Mouse (Mus musculus) ES-E14 (cell line): ENCODE measurements around the gene Amt. TPM values are rescaled to one million over a fixed set of nuclear protein-coding genes. Genes with fewer than 3 reads are reported as not detected.

Experiments
- DNase-seq: peaks from one replicate; pipeline ENCODE4 v3.0.0-alpha.2; 2013; ENCODE audit warnings: low read depth, low spot score
- H3K27ac ChIP-seq: 2 replicates; pipeline ENCODE4 v1.5.1; 2012; ENCODE audit warnings: low read depth, mild to moderate bottlenecking, low read length, moderate library complexity, mixed read lengths; ENCODE audit not compliant: poor library complexity, insufficient read depth, severe bottlenecking
- H3K36me3 ChIP-seq: 2 replicates; pipeline ENCODE4 v1.6.1; 2012; ENCODE audit warnings: mild to moderate bottlenecking, low read length, moderate library complexity, mixed read lengths; ENCODE audit not compliant: control insufficient read depth, poor library complexity, insufficient read depth, severe bottlenecking
- H3K4me1 ChIP-seq, 2 experiments: fragments of 150-350 bp in 1 of 2; sonication (generic) in 1 of 2; 2 replicates each; pipeline ENCODE4 v1.6.1; 2012; ENCODE audit warnings: low read length in 2 of 2, mild to moderate bottlenecking in 1 of 2, mixed read lengths in 1 of 2; ENCODE audit not compliant: control insufficient read depth in 2 of 2, insufficient read depth in 2 of 2, poor library complexity in 1 of 2
- H3K4me3 ChIP-seq, 2 experiments: fragments of 150-350 bp in 1 of 2; sonication (generic) in 1 of 2; 2 replicates each; pipeline ENCODE4 v1.5.1; 2012; ENCODE audit warnings: low read length in 2 of 2, low read depth in 1 of 2, mild to moderate bottlenecking in 1 of 2, mixed read lengths in 1 of 2; ENCODE audit not compliant: insufficient read depth in 1 of 2, poor library complexity in 1 of 2, severe bottlenecking in 1 of 2
- H3K9ac ChIP-seq: 2 replicates; pipeline ENCODE4 v1.6.1; 2012; ENCODE audit warnings: low read depth, mild to moderate bottlenecking, low read length, mixed read lengths; ENCODE audit not compliant: poor library complexity, insufficient read depth, severe bottlenecking
- H3K9me3 ChIP-seq: fragments of 150-350 bp; sonication (generic); 2 replicates; pipeline ENCODE4 v1.6.1; 2012; ENCODE audit warnings: low read depth, mild to moderate bottlenecking, low read length; ENCODE audit not compliant: control insufficient read depth, insufficient read depth
- CHD2 ChIP-seq: IDR thresholded peaks from 2 replicates; pipeline ENCODE4 v1.6.1; 2014; ENCODE audit warnings: mild to moderate bottlenecking, low read depth, low read length, inconsistent platforms
- HCFC1 ChIP-seq: IDR thresholded peaks from 2 replicates; pipeline ENCODE4 v1.6.1; 2012; ENCODE audit warnings: low read length, inconsistent platforms, borderline replicate concordance; ENCODE audit not compliant: insufficient read depth
- MAFK ChIP-seq: IDR thresholded peaks from 2 replicates; pipeline ENCODE4 v1.6.1; 2014; ENCODE audit warnings: mild to moderate bottlenecking, low read depth, low read length, inconsistent platforms; ENCODE audit not compliant: insufficient read depth
- ZC3H11A ChIP-seq: IDR thresholded peaks from 2 replicates; pipeline ENCODE4 v1.6.1; 2012; ENCODE audit warnings: low read depth, mild to moderate bottlenecking, inconsistent platforms, low read length, borderline replicate concordance
- ZNF384 ChIP-seq: IDR thresholded peaks from 2 replicates; pipeline ENCODE4 v1.6.1; 2012; ENCODE audit warnings: low read depth, low read length, inconsistent platforms
- in situ Hi-C, 2 experiments: fragments of 600-800 bp; cut with MboI; formaldehyde crosslinking; loops; one replicate each; pipeline ENCODE4 v1.15.1; 2025; ENCODE audit warnings: low sequenced_read_pairs in 2 of 2, inconsistent platforms in 1 of 2; ENCODE audit not compliant: unreplicated experiment in 2 of 2
- total RNA-seq: library from RNA; depleted of rRNA; stranded (reverse); fragments of 300-350 nt; gene quantifications from 2 replicates; pipeline ENCODE4 v1.2.3, GENCODE M21; 2012; rRNA removed

The Amt gene
- total RNA-seq, result 63.9 and 77.9 TPM in 2 replicates

GRCm38 (mm10) chr9:108296453-108297355 is at the start of gene Amt:
Gene Amt (plus strand): TSS chr9:108296853.
- peak; percentile 98 for DNase-seq
- peaks cover 15% of the 10 kb centered on the region for H3K36me3 ChIP-seq

DNA sequence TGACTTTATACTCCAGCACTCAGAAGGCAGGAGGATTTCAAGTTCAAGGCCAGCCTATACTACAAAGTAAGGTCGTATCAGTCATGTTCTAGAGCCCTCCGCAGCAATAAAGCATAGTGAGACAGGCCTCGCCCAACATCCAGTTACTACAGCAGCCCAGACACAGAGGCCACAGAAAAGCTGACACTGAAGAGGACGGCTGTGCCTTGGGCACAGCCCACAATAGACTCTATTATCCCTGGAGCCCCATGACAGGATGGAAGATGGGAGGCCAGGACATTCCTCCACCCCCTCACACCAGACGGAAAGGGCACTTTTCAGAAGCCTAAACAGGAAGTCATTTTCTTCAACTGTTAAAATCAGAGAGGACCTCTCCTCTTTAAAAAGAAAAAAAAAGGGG is 47.7 kb upstream of the Amt start:
- in situ Hi-C loops, result no loop called here
- peaks cover 20% of the 10 kb centered on the region for H3K36me3 ChIP-seq

More at GRCm38 (mm10) chr9:108296453-108297355, at the start of gene Amt:
- Histone ChIP-seq H3K4me1 (peaks cover 0 to 10% of the 10 kb centered on the region in 2 experiments; a peak in 1 of 4 replicates), H3K4me3 (peak within 1 kb of the TSS; percentile 58 to 76), H3K9me3 (no peaks in the 10 kb centered on the region), H3K9ac (peak within 1 kb of the TSS; percentile 67), H3K27ac (peak within 1 kb of the TSS; percentile 66; the same call in 1 of the 2 replicates)
- TF ChIP-seq ZNF384 (no peak), HCFC1 (peak; percentile 94)
- in situ Hi-C loops, result no loop called here

GRCm38 (mm10) chr9:108251877-108252276 is 44.8 kb upstream of the Amt start:
- Histone ChIP-seq H3K4me3 (no peak overlapping the region), H3K9ac (no peak overlapping the region), H3K4me1 (peaks cover 3 to 6% of the 10 kb centered on the region in 2 experiments; a peak in 1 of 4 replicates), H3K36me3 (peaks cover 18% of the 10 kb centered on the region), H3K9me3 (no peaks in the 10 kb centered on the region), H3K27ac (no peak overlapping the region)
- TF ChIP-seq ZNF384, result no peak
- TF ChIP-seq CHD2, result no peak
- no peak for TF ChIP-seq HCFC1
- TF ChIP-seq MAFK, result no peak
- TF ChIP-seq ZC3H11A, result no peak
- in situ Hi-C loops, result no loop called here
- no peak for DNase-seq

More for the DNA sequence above, 47.7 kb upstream of the Amt start:
- Histone ChIP-seq H3K9me3 (no peaks in the 10 kb centered on the region), H3K4me1 (peaks cover 0 to 11% of the 10 kb centered on the region in 2 experiments; a peak in 2 of 4 replicates), H3K9ac (no peak overlapping the region), H3K27ac (no peak overlapping the region), H3K4me3 (no peak overlapping the region)
- no peak for DNase-seq
- TF ChIP-seq ZNF384 (no peak), MAFK (no peak), CHD2 (no peak), HCFC1 (no peak), ZC3H11A (no peak)

DNA sequence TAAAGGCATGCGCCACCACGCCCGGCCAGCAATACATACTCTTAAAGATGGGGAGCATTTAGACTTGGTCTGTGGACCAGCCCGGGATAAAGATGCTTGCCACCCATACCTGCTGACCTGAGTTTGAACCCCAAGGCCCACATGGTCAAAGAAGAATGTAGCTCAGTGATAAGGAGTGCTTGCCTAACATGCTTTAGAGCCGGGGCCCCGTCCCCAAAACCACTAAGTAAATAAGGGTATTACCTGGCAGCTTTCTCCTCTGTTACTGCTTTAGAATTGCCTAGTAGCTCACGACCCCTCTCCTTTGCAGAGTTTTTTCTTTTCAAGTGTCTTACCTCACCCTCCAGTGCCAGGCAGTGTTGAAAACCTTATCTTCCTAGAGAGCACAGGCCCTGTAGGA is 43.9 kb upstream of the Amt start:
- in situ Hi-C loops, result no loop called here
- no peak for TF ChIP-seq ZNF384
- no peak for TF ChIP-seq CHD2
- no peak for TF ChIP-seq ZC3H11A
- no peak for TF ChIP-seq HCFC1
- Histone ChIP-seq H3K36me3 (peaks cover 16% of the 10 kb centered on the region), H3K9ac (no peak overlapping the region), H3K4me1 (peaks cover 3 to 6% of the 10 kb centered on the region in 2 experiments; a peak in 1 of 4 replicates), H3K4me3 (no peak overlapping the region), H3K9me3 (no peaks in the 10 kb centered on the region), H3K27ac (no peak overlapping the region)
- no peak for DNase-seq

- H3K27ac ChIP-seq, result no peak overlapping the region
- in situ Hi-C loops, result no loop called here
- no peak overlapping the region for H3K9ac ChIP-seq
- H3K4me3 ChIP-seq, result no peak overlapping the region; a peak in 1 of 4 replicates
- no peaks in the 10 kb centered on the region for H3K9me3 ChIP-seq
- 0 out of 2 replicates have a peak, but pooled peaks cover 3% of the 10 kb centered on the region for H3K36me3 ChIP-seq
- no peak for DNase-seq
- TF ChIP-seq ZNF384, result no peak
- no peak for TF ChIP-seq CHD2
- no peak for TF ChIP-seq ZC3H11A
- TF ChIP-seq HCFC1, result no peak
- TF ChIP-seq MAFK, result no peak
- peaks cover 10 to 12% of the 10 kb centered on the region in 2 experiments; a peak in 3 of 4 replicates for H3K4me1 ChIP-seq
These were observed 36.1 kb upstream of the Amt start for GRCm38 (mm10) chr9:108260526-108260925.
